Mouse (Mus musculus) hindbrain, embryonic 10.5 days (tissue): ENCODE results near the gene Gm12216. TPM values are rescaled to one million over a fixed set of nuclear protein-coding genes. Genes with fewer than 3 reads are reported as not detected.

Experiments used
- DNase-seq: peaks from one replicate; pipeline ENCODE4 v3.0.0-alpha.2; 2017; ENCODE audit warnings: low spot score
- H3K27ac ChIP-seq: fragments of 300-500 bp; sonication (generic); 2 replicates; pipeline ENCODE4 v1.5.1; 2016; ENCODE audit warnings: mild to moderate bottlenecking, moderate library complexity
- H3K27me3 ChIP-seq: fragments of 300-500 bp; sonication (generic); 2 replicates; pipeline ENCODE4 v1.6.1; 2016; ENCODE audit warnings: mild to moderate bottlenecking; ENCODE audit not compliant: poor library complexity, insufficient read depth, severe bottlenecking
- H3K36me3 ChIP-seq: fragments of 300-500 bp; sonication (generic); 2 replicates; pipeline ENCODE4 v1.6.1; 2016; ENCODE audit warnings: mild to moderate bottlenecking, moderate library complexity
- H3K4me1 ChIP-seq: fragments of 300-500 bp; sonication (generic); replicated peaks from 2 replicates; pipeline ENCODE4 v1.6.1; 2016; ENCODE audit warnings: mild to moderate bottlenecking
- H3K4me3 ChIP-seq: fragments of 300-500 bp; sonication (generic); 2 replicates; pipeline ENCODE4 v1.5.1; 2016; ENCODE audit warnings: mild to moderate bottlenecking, moderate library complexity
- H3K9me3 ChIP-seq: fragments of 300-500 bp; sonication (generic); 2 replicates; pipeline ENCODE4 v1.6.1; 2016; ENCODE audit warnings: mild to moderate bottlenecking, moderate library complexity
- WGBS: fragments of 180-500 bp; shearing (Covaris S2); methylation state at CpG from one replicate; pipeline ENCODE4 v1.1.7; 2016; 5-methylcytosine and 5-hydroxymethylcytosine counted together
- polyA plus RNA-seq: library from polyadenylated mRNA; unstranded; fragments of >200 nt; fragmentation: Nextera tagmentation; extraction: Ambion mirVana; gene quantifications from 2 replicates; pipeline ENCODE4 v1.2.1, GENCODE M21; 2016

Gene Gm12216
- polyA plus RNA-seq, 1 experiment from 2014 or later = 0.21 TPM

DNA sequence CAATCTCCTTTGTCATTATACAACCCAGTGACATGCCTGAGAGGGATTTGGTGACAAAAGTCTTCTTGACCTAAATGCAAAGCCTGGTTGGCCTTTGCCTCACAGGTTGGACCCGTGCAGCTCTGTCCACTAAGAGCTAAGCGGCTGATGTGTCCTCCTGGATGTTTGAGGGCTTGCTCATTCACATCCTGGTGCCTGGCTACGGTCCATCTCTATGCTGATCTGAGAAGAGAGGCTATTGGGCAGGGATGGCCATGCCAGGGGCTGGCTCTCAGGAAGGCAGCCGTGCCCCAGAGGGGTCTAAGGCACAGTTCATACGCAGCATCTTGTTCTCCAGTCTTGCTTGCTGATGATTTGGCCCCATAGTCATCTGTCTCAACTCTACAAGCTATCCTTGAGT is 21.3 kb downstream of the Gm12216 start:
- Histone ChIP-seq H3K4me3 (no peak overlapping the region), H3K36me3 (no peaks in the 10 kb centered on the region), H3K9me3 (no peaks in the 10 kb centered on the region), H3K27ac (no peak overlapping the region), H3K4me1 (0 out of 2 replicates have a peak, but pooled peaks cover 3% of the 10 kb centered on the region), H3K27me3 (no peaks in the 10 kb centered on the region)
- WGBS = 84% methylated on average over 5 of the region's 5 CpGs
- no peak for DNase-seq

DNA sequence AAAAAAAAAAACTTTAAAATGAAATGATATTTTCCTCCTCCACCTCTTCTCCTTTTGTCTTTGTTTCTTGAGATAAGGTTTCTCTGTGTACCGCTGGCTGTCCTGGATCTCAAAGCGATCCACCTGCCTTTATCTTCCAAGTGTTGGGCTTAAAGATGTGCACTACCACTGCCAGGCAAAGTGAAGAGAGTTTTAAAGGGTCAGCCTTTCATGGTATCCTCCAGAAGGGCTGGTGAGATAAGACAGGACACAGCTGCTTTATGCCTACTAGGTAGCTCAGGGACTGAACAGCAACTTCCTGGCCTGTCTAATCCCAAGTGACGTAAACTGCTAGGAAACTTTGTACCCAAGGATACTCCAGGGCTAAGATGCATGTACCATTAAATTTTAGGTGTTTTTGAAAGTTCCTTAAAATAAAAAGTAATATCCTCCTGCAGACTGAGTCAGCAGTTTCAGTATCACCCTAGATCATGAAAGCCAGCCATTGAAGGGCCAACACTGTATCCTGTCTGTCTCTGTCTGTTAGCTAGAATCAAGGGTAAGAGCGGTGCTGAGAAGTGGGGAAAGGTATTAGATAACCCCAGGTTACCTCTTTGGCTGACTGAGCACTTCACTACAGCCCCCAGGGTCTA is 23.6 kb downstream of the Gm12216 start:
- DNase-seq = no peak
- H3K4me3 ChIP-seq = no peak overlapping the region
- no peak overlapping the region for H3K27ac ChIP-seq
- no peaks in the 10 kb centered on the region for H3K9me3 ChIP-seq
- H3K27me3 ChIP-seq = no peaks in the 10 kb centered on the region
- 90% methylated on average over 4 of the region's 4 CpGs for WGBS
- no peaks in the 10 kb centered on the region for H3K36me3 ChIP-seq
- 0 out of 2 replicates have a peak, but pooled peaks cover 3% of the 10 kb centered on the region for H3K4me1 ChIP-seq

DNA sequence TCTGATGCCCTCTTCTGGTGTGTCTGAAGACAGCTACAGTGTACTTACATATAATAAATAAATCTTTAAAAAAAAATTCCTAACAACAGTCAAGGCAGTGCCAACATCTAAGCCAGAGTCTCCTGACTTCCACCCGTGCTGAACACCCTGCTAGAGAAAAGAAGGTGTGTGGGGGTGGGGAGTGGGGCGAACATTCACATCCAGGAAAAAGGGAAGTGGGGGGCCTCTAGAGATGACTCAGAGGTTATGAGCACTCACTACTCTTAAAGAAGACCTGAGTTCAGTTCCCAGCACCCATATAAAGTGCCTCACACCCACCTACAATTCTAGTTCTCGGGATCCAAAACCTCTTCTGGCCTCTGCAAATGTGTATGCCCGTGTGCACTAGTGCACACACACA is 33.6 kb downstream of the Gm12216 start:
- no peak for DNase-seq
- WGBS = 91% methylated on average over 4 of the region's 4 CpGs
- peaks cover 3% of the 10 kb centered on the region; the same call in 1 of the 2 replicates for H3K4me1 ChIP-seq
- no peak overlapping the region for H3K27ac ChIP-seq
- H3K27me3 ChIP-seq = no peaks in the 10 kb centered on the region
- peaks cover 6% of the 10 kb centered on the region; the same call in 1 of the 2 replicates for H3K9me3 ChIP-seq
- H3K4me3 ChIP-seq = no peak overlapping the region
- H3K36me3 ChIP-seq = no peaks in the 10 kb centered on the region

GRCm38 (mm10) chr11:53821945-53822338 is 37.1 kb downstream of the Gm12216 start:
- WGBS = 92% methylated on average over 3 of the region's 3 CpGs

GRCm38 (mm10) chr11:53821230-53821944 is 37.7 kb downstream of the Gm12216 start:
- 84% methylated on average over 11 of the region's 11 CpGs for WGBS

More at GRCm38 (mm10) chr11:53821945-53822338, 37.1 kb downstream of the Gm12216 start:
- Histone ChIP-seq H3K27ac (no peak overlapping the region), H3K36me3 (no peaks in the 10 kb centered on the region), H3K9me3 (no peaks in the 10 kb centered on the region), H3K27me3 (no peaks in the 10 kb centered on the region), H3K4me1 (peaks cover 3% of the 10 kb centered on the region; the same call in 1 of the 2 replicates), H3K4me3 (no peak overlapping the region)
- DNase-seq = no peak

GRCm38 (mm10) chr11:53820516-53821170 is 38.4 kb downstream of the Gm12216 start:
- no peak for DNase-seq
- Histone ChIP-seq H3K27me3 (no peaks in the 10 kb centered on the region), H3K36me3 (no peaks in the 10 kb centered on the region), H3K4me1 (peaks cover 3% of the 10 kb centered on the region; the same call in 1 of the 2 replicates), H3K9me3 (no peaks in the 10 kb centered on the region), H3K4me3 (no peak overlapping the region), H3K27ac (no peak overlapping the region)
- WGBS = 93% methylated on average over 13 of the region's 13 CpGs

More at GRCm38 (mm10) chr11:53821230-53821944, 37.7 kb downstream of the Gm12216 start:
- Histone ChIP-seq H3K27ac (no peak overlapping the region), H3K9me3 (no peaks in the 10 kb centered on the region), H3K4me3 (no peak overlapping the region), H3K27me3 (no peaks in the 10 kb centered on the region), H3K36me3 (no peaks in the 10 kb centered on the region), H3K4me1 (peaks cover 3% of the 10 kb centered on the region; the same call in 1 of the 2 replicates)
- DNase-seq = no peak

GRCm38 (mm10) chr11:53819511-53819910 is 39.5 kb downstream of the Gm12216 start:
- H3K4me3 ChIP-seq = no peak overlapping the region
- H3K27ac ChIP-seq = no peak overlapping the region
- no peaks in the 10 kb centered on the region for H3K9me3 ChIP-seq
- no peaks in the 10 kb centered on the region for H3K27me3 ChIP-seq
- no peak for DNase-seq
- H3K36me3 ChIP-seq = no peaks in the 10 kb centered on the region
- peaks cover 3% of the 10 kb centered on the region; the same call in 1 of the 2 replicates for H3K4me1 ChIP-seq
- WGBS = 87% methylated on average over 6 of the region's 6 CpGs

GRCm38 (mm10) chr11:53818794-53819193 is 40.3 kb downstream of the Gm12216 start:
- Histone ChIP-seq H3K9me3 (no peaks in the 10 kb centered on the region), H3K27ac (no peak overlapping the region), H3K4me3 (no peak overlapping the region), H3K4me1 (peaks cover 3% of the 10 kb centered on the region; the same call in 1 of the 2 replicates), H3K36me3 (no peaks in the 10 kb centered on the region), H3K27me3 (no peaks in the 10 kb centered on the region)
- WGBS = 67% methylated on average over 6 of the region's 6 CpGs
- DNase-seq = no peak

DNA sequence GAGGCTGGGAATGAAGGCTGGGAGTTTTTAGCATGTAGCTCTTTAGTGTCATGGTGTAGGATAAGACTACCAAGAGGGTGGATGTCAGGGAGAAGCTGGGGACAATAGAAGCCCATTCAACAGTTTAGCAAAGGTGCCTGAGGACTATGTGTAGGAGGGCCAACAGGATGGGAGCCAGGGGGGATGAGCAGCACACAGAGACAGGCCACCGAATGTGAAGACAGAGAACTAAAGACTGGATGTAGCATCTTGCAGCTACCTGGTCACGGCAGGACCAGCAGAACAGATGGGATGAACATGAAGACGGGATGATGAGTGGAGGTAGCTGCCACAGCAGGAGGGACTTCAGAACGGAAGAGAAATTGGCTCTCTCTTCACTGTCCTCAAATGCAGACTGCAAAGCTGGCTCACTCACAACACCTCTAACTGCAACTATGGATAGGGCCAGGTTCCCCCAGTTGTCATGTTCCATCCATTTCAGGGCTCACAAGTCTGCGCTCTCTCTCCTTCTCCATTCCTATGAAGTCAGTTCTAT is 42.1 kb downstream of the Gm12216 start:
- no peaks in the 10 kb centered on the region for H3K36me3 ChIP-seq
- WGBS = 94% methylated on average over 5 of the region's 5 CpGs
- H3K9me3 ChIP-seq = no peaks in the 10 kb centered on the region
- H3K4me1 ChIP-seq = peaks cover 3% of the 10 kb centered on the region; the same call in 1 of the 2 replicates
- H3K4me3 ChIP-seq = no peak overlapping the region
- DNase-seq = no peak
- no peak overlapping the region for H3K27ac ChIP-seq
- H3K27me3 ChIP-seq = no peaks in the 10 kb centered on the region

DNA sequence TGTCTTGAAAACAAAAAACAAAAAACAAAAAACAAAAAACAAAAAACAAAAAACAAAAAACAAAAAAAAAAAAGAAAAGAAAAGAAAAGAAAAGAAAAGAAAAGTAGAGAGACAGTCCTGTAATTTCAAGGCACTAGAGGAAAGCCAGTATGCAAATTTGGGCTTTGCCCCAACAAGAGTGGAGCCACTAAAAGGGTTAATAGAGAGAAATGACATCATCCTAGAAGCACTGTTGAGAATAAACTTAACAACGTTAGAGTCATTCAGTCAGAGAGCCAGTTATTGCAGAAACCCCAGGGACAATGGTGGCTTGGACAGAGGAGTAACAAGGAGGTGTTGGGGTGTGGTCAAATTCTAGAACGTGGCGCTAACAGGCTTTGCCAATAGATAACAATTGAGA is 44.2 kb downstream of the Gm12216 start:
- no peaks in the 10 kb centered on the region; the same call in 1 of the 2 replicates for H3K4me1 ChIP-seq
- no peak overlapping the region for H3K4me3 ChIP-seq
- H3K27me3 ChIP-seq = no peaks in the 10 kb centered on the region
- no peaks in the 10 kb centered on the region for H3K9me3 ChIP-seq
- H3K36me3 ChIP-seq = no peaks in the 10 kb centered on the region
- 74% methylated on average over 3 of the region's 3 CpGs for WGBS
- no peak for DNase-seq
- H3K27ac ChIP-seq = no peak overlapping the region

DNA sequence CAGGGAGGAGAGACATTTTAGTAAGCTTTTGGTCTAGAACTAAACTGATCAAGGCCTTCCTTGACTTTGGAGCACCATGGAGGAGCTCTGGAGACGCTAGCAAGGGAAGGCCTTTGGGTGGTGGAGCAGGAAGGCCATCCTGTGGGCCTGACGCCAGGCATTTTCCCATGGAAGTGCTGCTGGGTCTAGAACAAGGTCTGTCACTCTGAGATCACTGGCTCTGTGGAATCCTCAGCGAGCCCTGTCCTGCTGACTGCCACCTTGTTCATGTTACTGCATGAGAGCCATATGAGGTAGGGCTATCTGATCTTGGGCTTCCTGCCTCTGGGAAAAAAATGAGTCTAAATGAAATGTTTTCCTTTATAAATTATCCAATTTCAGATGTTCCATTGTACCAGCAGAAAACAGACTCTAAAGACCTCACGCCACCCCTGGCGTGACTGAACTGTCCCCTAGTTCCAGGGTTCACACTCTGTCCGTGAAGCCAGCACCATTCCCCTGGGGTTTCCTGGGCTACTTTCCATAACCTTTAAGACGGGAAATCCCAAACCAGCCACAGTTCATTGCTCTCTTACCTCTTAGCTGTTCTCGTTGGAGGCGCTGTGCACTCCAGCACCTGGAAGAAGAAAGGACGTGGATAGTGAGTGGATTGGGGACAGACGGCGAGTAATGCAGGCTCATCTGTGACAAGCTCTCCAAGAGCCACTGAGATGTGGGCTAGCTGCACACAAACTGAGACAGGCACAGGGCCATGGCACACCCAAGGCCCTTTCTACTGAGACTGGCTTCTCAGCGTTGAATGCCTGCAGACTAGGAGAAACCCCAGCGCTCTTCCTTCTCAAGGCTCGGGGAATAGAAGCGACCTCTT is 45.8 kb downstream of the Gm12216 start:
- Histone ChIP-seq H3K9me3 (no peaks in the 10 kb centered on the region), H3K4me3 (no peak overlapping the region), H3K27me3 (no peaks in the 10 kb centered on the region), H3K27ac (no peak overlapping the region), H3K4me1 (peaks cover 8% of the 10 kb centered on the region; the same call in 1 of the 2 replicates), H3K36me3 (no peaks in the 10 kb centered on the region)
- 86% methylated on average over 16 of the region's 16 CpGs for WGBS
- DNase-seq = no peak

DNA sequence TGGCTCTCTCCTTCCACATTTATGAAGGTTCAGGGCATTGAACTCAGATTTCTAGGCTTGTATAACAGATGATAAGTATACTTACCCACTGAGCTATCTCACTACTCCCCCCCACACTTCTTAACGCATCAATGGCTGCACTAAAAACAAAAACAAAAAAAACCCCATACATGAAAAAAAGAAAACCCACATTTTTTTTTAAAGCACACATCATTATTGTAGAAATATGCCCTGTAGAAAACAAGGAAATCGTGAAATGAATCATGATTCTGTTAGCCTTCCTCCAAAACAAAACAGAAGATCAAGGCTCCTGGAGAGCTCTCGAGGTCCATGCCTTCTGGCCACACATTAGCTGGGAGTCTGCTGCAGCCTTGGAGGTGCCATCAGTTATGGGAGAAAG is 47.7 kb downstream of the Gm12216 start:
- Histone ChIP-seq H3K9me3 (no peaks in the 10 kb centered on the region), H3K27ac (no peak overlapping the region), H3K27me3 (no peaks in the 10 kb centered on the region), H3K4me3 (no peak overlapping the region), H3K36me3 (no peaks in the 10 kb centered on the region), H3K4me1 (peaks cover 8% of the 10 kb centered on the region; the same call in 1 of the 2 replicates)
- WGBS = 81% methylated on average over 3 of the region's 3 CpGs
- no peak for DNase-seq
